ENCODE assay signal across 26 mouse cellular contexts in the genomic region with DNA sequence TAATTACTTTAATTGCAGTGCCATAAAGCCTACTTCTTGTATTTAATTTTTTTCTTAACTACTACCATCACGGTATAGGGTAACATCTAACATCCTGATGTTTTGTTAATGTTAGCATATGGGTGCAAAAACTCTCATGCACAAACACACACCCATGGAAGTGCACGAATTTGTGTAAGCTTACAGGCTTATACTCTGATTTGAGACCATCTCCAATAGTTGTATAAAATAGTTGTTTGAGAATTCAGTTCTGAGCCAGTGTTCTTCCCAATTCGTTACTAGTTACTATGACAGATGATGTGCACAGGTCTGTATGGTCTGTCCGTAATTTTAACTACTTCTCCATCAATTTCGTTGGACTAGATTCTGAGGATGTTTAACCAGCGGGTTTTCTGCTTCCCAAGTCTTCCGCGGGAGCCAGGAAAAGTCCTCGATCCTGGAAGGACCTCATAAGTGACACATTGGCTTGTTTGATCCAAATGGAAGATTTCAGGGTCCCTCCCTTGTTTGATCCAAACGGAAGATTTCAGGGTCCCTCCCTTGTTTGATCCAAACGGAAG. TPM values are rescaled to one million over a fixed set of nuclear protein-coding genes. Genes with fewer than 3 reads are reported as not detected.
A peak's percentile ranks its signal among the peaks of the same experiment; 100 is the strongest.
DNase-seq lines count a peak whose midpoint lies in the region; ATAC-seq and TF ChIP-seq lines count a peak whose summit lies in the region.
"Had no signal": no experiment of that assay in that cellular context is flagged by ENCODE, and none has a peak within 500 bp of the region (broad histone marks: within the 10 kb centered on the region; RNA-seq: fewer than 3 reads in every experiment).

No protein-coding gene starts in this region.

- H3K4me2 ChIP-seq in intestine, embryonic 14.5 days (ENCODE audit: low read length): no peak overlapping the region
- H3K4me2 ChIP-seq in intestine, embryonic 16.5 days (ENCODE audit: low read depth, low read length): no peak overlapping the region
- H3K4me2 ChIP-seq in midbrain, embryonic 11.5 days: no peak overlapping the region
- no peak overlapping the region for H3K4me2 ChIP-seq in midbrain, embryonic 13.5 days (replicated peaks)
- H3K4me2 ChIP-seq: embryonic facial prominence, embryonic 12.5 days; embryonic facial prominence, embryonic 15.5 days; heart, embryonic 13.5 days; hindbrain, embryonic 12.5 days had no signal

- no peak for TF ChIP-seq POLR2A in heart, adult 2 months (IDR thresholded peaks at IDR 0.05; ENCODE audit: insufficient read depth, low read depth, low read length)

- no peak overlapping the region for H3K9ac ChIP-seq in intestine, embryonic 14.5 days (ENCODE audit: low read length)
- H3K9ac ChIP-seq in intestine, embryonic 16.5 days (ENCODE audit: low read depth, low read length): no peak overlapping the region
- H3K9ac ChIP-seq in midbrain, embryonic 11.5 days (ENCODE audit: low read length): no peak overlapping the region
- no peak overlapping the region for H3K9ac ChIP-seq in midbrain, embryonic 13.5 days (replicated peaks)
- no peak overlapping the region for H3K9ac ChIP-seq in heart, adult 2 months (ENCODE audit: low read depth, low read length)
- H3K9ac ChIP-seq: embryonic facial prominence, embryonic 12.5 days; embryonic facial prominence, embryonic 15.5 days; forebrain, postnatal 0 days; heart, embryonic 13.5 days; hindbrain, embryonic 12.5 days had no signal

- no peaks in the 10 kb centered on the region for H3K9me3 ChIP-seq in intestine, embryonic 14.5 days (ENCODE audit: control insufficient read depth, low read length)
- H3K9me3 ChIP-seq in intestine, embryonic 16.5 days (ENCODE audit: control insufficient read depth, low read length): no peaks in the 10 kb centered on the region
- no peaks in the 10 kb centered on the region for H3K9me3 ChIP-seq in midbrain, embryonic 11.5 days (ENCODE audit: control insufficient read depth, low read length)
- H3K9me3 ChIP-seq in midbrain, embryonic 13.5 days: no peaks in the 10 kb centered on the region
- H3K9me3 ChIP-seq: embryonic facial prominence, embryonic 12.5 days; embryonic facial prominence, embryonic 15.5 days; heart, embryonic 10.5 days; heart, embryonic 13.5 days; hindbrain, embryonic 12.5 days had no signal

- no peaks in the 10 kb centered on the region for H3K4me1 ChIP-seq in intestine, embryonic 14.5 days (replicated peaks; ENCODE audit: control insufficient read depth, insufficient read depth, low read length)
- no peaks in the 10 kb centered on the region for H3K4me1 ChIP-seq in intestine, embryonic 16.5 days (ENCODE audit: control insufficient read depth, insufficient read depth, low read length)
- peaks cover 10% of the 10 kb centered on the region for H3K4me1 ChIP-seq in midbrain, embryonic 11.5 days (ENCODE audit: control insufficient read depth, insufficient read depth, low read length)
- peaks cover 23% of the 10 kb centered on the region for H3K4me1 ChIP-seq in midbrain, embryonic 13.5 days (replicated peaks)
- H3K4me1 ChIP-seq in heart, adult 2 months (ENCODE audit: control insufficient read depth, insufficient read depth, low read length): no peaks in the 10 kb centered on the region
- H3K4me1 ChIP-seq: embryonic facial prominence, embryonic 15.5 days; heart, embryonic 13.5 days had no signal

- WGBS in intestine, embryonic 14.5 days: 37% methylated on average over 11 of the region's 11 CpGs
- WGBS in intestine, embryonic 16.5 days: 47% methylated on average over 11 of the region's 11 CpGs
- WGBS in midbrain, embryonic 11.5 days: 44% methylated on average over 11 of the region's 11 CpGs
- WGBS in midbrain, embryonic 13.5 days: 45% methylated on average over 11 of the region's 11 CpGs
- 46% methylated on average over 11 of the region's 11 CpGs for WGBS in heart, adult 2 months

- ATAC-seq in intestine, embryonic 14.5 days (replicated peaks; ENCODE audit: low FRiP score, low TSS enrichment, low read depth): no peak
- ATAC-seq in intestine, embryonic 16.5 days: no peak
- ATAC-seq in midbrain, embryonic 11.5 days (ENCODE audit: low FRiP score): no peak
- no peak for ATAC-seq in midbrain, embryonic 13.5 days
- ATAC-seq: activated CD4-positive, CD25-positive, alpha-beta regulatory T cell, adult 4 months; forebrain, embryonic 14.5 days; forebrain, postnatal 0 days; hindbrain, embryonic 16.5 days had no signal

- H3K79me2 ChIP-seq in heart, adult 2 months (replicated peaks; ENCODE audit: control insufficient read depth, insufficient read depth, low read length): no peaks in the 10 kb centered on the region

- no peaks in the 10 kb centered on the region for H3K36me3 ChIP-seq in intestine, embryonic 14.5 days (ENCODE audit: control insufficient read depth, insufficient read depth, low read length)
- H3K36me3 ChIP-seq in intestine, embryonic 16.5 days (ENCODE audit: control insufficient read depth, insufficient read depth, low read length): no peaks in the 10 kb centered on the region
- no peaks in the 10 kb centered on the region for H3K36me3 ChIP-seq in midbrain, embryonic 11.5 days (ENCODE audit: control insufficient read depth, insufficient read depth, low read length)
- no peaks in the 10 kb centered on the region for H3K36me3 ChIP-seq in midbrain, embryonic 13.5 days
- H3K36me3 ChIP-seq in heart, adult 2 months (ENCODE audit: control insufficient read depth, insufficient read depth, low read length): no peaks in the 10 kb centered on the region
- H3K36me3 ChIP-seq: embryonic facial prominence, embryonic 12.5 days; embryonic facial prominence, embryonic 15.5 days; heart, embryonic 10.5 days; heart, embryonic 13.5 days; hindbrain, embryonic 12.5 days had no signal

- no peak for TF ChIP-seq CTCF in heart, adult 2 months (IDR thresholded peaks at IDR 0.05)

- H3K27ac ChIP-seq in intestine, embryonic 14.5 days (ENCODE audit: low read depth): no peak overlapping the region
- no peak overlapping the region for H3K27ac ChIP-seq in intestine, embryonic 16.5 days (ENCODE audit: low read length)
- no peak overlapping the region for H3K27ac ChIP-seq in midbrain, embryonic 11.5 days (ENCODE audit: low read depth, low read length)
- no peak overlapping the region for H3K27ac ChIP-seq in midbrain, embryonic 13.5 days
- no peak overlapping the region for H3K27ac ChIP-seq in heart, adult 2 months
- H3K27ac ChIP-seq: embryonic facial prominence, embryonic 12.5 days; embryonic facial prominence, embryonic 15.5 days; heart, embryonic 10.5 days; heart, embryonic 13.5 days; hindbrain, embryonic 12.5 days had no signal

- TF ChIP-seq EP300 in heart, adult 2 months (IDR thresholded peaks at IDR 0.05; ENCODE audit: insufficient read depth, low read depth, low read length): no peak

- DNase-seq in embryo, embryonic 10.5 days (ENCODE audit: low spot score): peak; percentile 41
- no peak for DNase-seq in embryo, embryonic 11 days
- peak; percentile 55 for DNase-seq in intestine, embryonic 14.5 days (ENCODE audit: low spot score)
- peak; percentile 93 for DNase-seq in midbrain, embryonic 11.5 days (ENCODE audit: low spot score, missing footprints)
- DNase-seq in retina, postnatal 1 day: peak; percentile 36
- no peak for DNase-seq in heart, adult 2 months
- DNase-seq: adrenal gland, adult 8-10 months; adrenal gland, postnatal 25 days; cerebellum, adult 18-20 months; cerebellum, adult 9-10 months; cerebellum, postnatal 14 days; forebrain, postnatal 0 days; gastrocnemius, postnatal 25 days; heart, adult 18-20 months; heart, postnatal 14 days; heart, postnatal 4 days had no signal

- intact Hi-C loops in heart, adult 2 months (cut with DNase I): no loop called here

- peaks cover 92% of the 10 kb centered on the region for H3K27me3 ChIP-seq in intestine, embryonic 14.5 days (replicated peaks; ENCODE audit: control insufficient read depth, insufficient read depth, low read length)
- H3K27me3 ChIP-seq in intestine, embryonic 16.5 days (replicated peaks; ENCODE audit: control insufficient read depth, insufficient read depth, low read length): peaks cover 55% of the 10 kb centered on the region
- H3K27me3 ChIP-seq in midbrain, embryonic 11.5 days (ENCODE audit: control insufficient read depth, insufficient read depth, low read length): peaks cover 76% of the 10 kb centered on the region
- H3K27me3 ChIP-seq in midbrain, embryonic 13.5 days: peaks cover 84% of the 10 kb centered on the region
- peaks cover 15% of the 10 kb centered on the region for H3K27me3 ChIP-seq in heart, adult 2 months (ENCODE audit: control insufficient read depth, insufficient read depth, low read length)

- no peak overlapping the region for H3K4me3 ChIP-seq in intestine, embryonic 14.5 days (ENCODE audit: low read depth, low read length)
- H3K4me3 ChIP-seq in intestine, embryonic 16.5 days (ENCODE audit: low read length): no peak overlapping the region
- no peak overlapping the region for H3K4me3 ChIP-seq in midbrain, embryonic 11.5 days (ENCODE audit: low read depth, low read length)
- H3K4me3 ChIP-seq in midbrain, embryonic 13.5 days (replicated peaks): no peak overlapping the region
- no peak overlapping the region for H3K4me3 ChIP-seq in heart, adult 2 months
- H3K4me3 ChIP-seq: embryonic facial prominence, embryonic 12.5 days; embryonic facial prominence, embryonic 15.5 days; heart, embryonic 10.5 days; heart, embryonic 13.5 days; hindbrain, embryonic 12.5 days had no signal

RNA-seq across cellular contexts. Expression of a gene that starts 13.7 kb away (rescaled TPM):
- polyA plus RNA-seq in intestine, embryonic 14.5 days (2014; fragmentation: Nextera tagmentation; extraction: Ambion mirVana): 7.5 and 9.6 TPM in 2 replicates
- polyA plus RNA-seq in intestine, embryonic 16.5 days (2015; fragmentation: Nextera tagmentation; extraction: Ambion mirVana): 3.0 and 3.4 TPM in 2 replicates
- polyA plus RNA-seq in midbrain, embryonic 11.5 days (2014; fragmentation: Nextera tagmentation; extraction: Ambion mirVana): 16.5 and 17.5 TPM in 2 replicates
- 47.9 and 49.6 TPM in 2 replicates for polyA plus RNA-seq in midbrain, embryonic 13.5 days (2015; fragmentation: Nextera tagmentation; extraction: Ambion mirVana)
- under 1 TPM; 0.29 to 0.41 TPM for total RNA-seq in heart, adult 2 months (2021)
- polyA plus RNA-seq in heart, adult 2 months (2012; rRNA removed): 0.04 and 0.23 TPM in 2 replicates
- polyA plus RNA-seq: activated CD4-positive, CD25-positive, alpha-beta regulatory T cell, adult 4 months had no signal

RNA-seq across cellular contexts. Expression of a gene that starts 45.0 kb away (rescaled TPM):
- polyA plus RNA-seq in intestine, embryonic 14.5 days (2014; fragmentation: Nextera tagmentation; extraction: Ambion mirVana): 0.09 TPM in 1 of 2 replicates, not detected in the other
- 0.09 TPM in 1 of 2 replicates, not detected in the other for polyA plus RNA-seq in intestine, embryonic 16.5 days (2015; fragmentation: Nextera tagmentation; extraction: Ambion mirVana)
- 0.08 and 0.22 TPM in 2 replicates for polyA plus RNA-seq in midbrain, embryonic 11.5 days (2014; fragmentation: Nextera tagmentation; extraction: Ambion mirVana)
- 0.43 and 0.70 TPM in 2 replicates for polyA plus RNA-seq in midbrain, embryonic 13.5 days (2015; fragmentation: Nextera tagmentation; extraction: Ambion mirVana)
- under 1 TPM; 0.16 to 0.50 TPM for total RNA-seq in heart, adult 2 months (2021)
- polyA plus RNA-seq in heart, adult 2 months (2012; rRNA removed): 0.31 and 0.88 TPM in 2 replicates
- total RNA-seq: adrenal gland, postnatal 25 days; heart, postnatal 4 days had no signal

Comparison
In these comparisons a context has a peak if more than half of its experiments do, and no peak if none do; other contexts are left out.
1. DNase-seq: peak in embryo, embryonic 10.5 days (single experiment), intestine, embryonic 14.5 days (single experiment), midbrain, embryonic 11.5 days (single experiment) and retina, postnatal 1 day (single experiment); none in embryo, embryonic 11 days (single experiment) and heart, adult 2 months (0 of 2).